Mouse (Mus musculus): ENCODE measurements around the gene Arl6ip5. TPM values are rescaled to one million over a fixed set of nuclear protein-coding genes. Genes with fewer than 3 reads are reported as not detected.

Arl6ip5 gene
- total RNA-seq, 2 experiments from 2014 or later = 195 to 205 TPM

- intact Hi-C loops (cut with DNase I) = no loop called here
- Histone ChIP-seq H3K4me3 (no peak overlapping the region), H3K27ac (peak overlapping the region; percentile 19; the same call in 1 of the 2 replicates)
- DNase-seq (ENCODE audit: extremely low spot score in 1 of 2, low spot score in 2 of 2) = no peak
- TF ChIP-seq CTCF (IDR thresholded peaks at IDR 0.05) = no peak
Observed at GRCm38 (mm10) chr6:97208406-97208805, 2.1 kb upstream of the Arl6ip5 start.

GRCm38 (mm10) chr6:97209201-97209600, 1.3 kb upstream of the Arl6ip5 start:
- no peak for DNase-seq (ENCODE audit: extremely low spot score in 1 of 2, low spot score in 2 of 2)
- no peak for TF ChIP-seq CTCF (IDR thresholded peaks at IDR 0.05)
- intact Hi-C loops (cut with DNase I) = no loop called here
- Histone ChIP-seq H3K4me3 (no peak overlapping the region), H3K27ac (no peak overlapping the region)

GRCm38 (mm10) chr6:97209751-97210150, 738 bp upstream of the Arl6ip5 start:
- no peak overlapping the region for H3K4me3 ChIP-seq
- TF ChIP-seq CTCF (IDR thresholded peaks at IDR 0.05) = no peak
- intact Hi-C loops (cut with DNase I) = no loop called here
- no peak for DNase-seq (ENCODE audit: extremely low spot score in 1 of 2, low spot score in 2 of 2)
- H3K27ac ChIP-seq = no peak overlapping the region

- intact Hi-C loops (cut with DNase I) = no loop called here
- TF ChIP-seq CTCF (IDR thresholded peaks at IDR 0.05) = no peak; the same call in 1 of the 2 replicates
- Histone ChIP-seq H3K27ac (peak overlapping the region; percentile 94), H3K4me3 (peak overlapping the region; percentile 83)
- no peak for DNase-seq (ENCODE audit: extremely low spot score in 1 of 2, low spot score in 2 of 2)
Observed at GRCm38 (mm10) chr6:97210962-97211601, 593 bp downstream of the Arl6ip5 start.

- Histone ChIP-seq H3K27ac (peak overlapping the region; percentile 94; the same call in 1 of the 2 replicates), H3K4me3 (peak overlapping the region; percentile 83)
- DNase-seq (ENCODE audit: extremely low spot score in 1 of 2, low spot score in 2 of 2) = peak; percentile 29 to 61
- intact Hi-C loops (cut with DNase I) = no loop called here
- TF ChIP-seq CTCF (IDR thresholded peaks at IDR 0.05) = no peak
Observed at GRCm38 (mm10) chr6:97211981-97212380, 1.5 kb downstream of the Arl6ip5 start.

- DNase-seq (ENCODE audit: extremely low spot score in 1 of 2, low spot score in 2 of 2) = no peak
- Histone ChIP-seq H3K27ac (peak overlapping the region; percentile 28; the same call in 1 of the 2 replicates), H3K4me3 (no peak overlapping the region)
- no peak for TF ChIP-seq CTCF (IDR thresholded peaks at IDR 0.05)
- intact Hi-C loops (cut with DNase I) = no loop called here
Observed at GRCm38 (mm10) chr6:97216154-97216821, 5.8 kb downstream of the Arl6ip5 start.

GRCm38 (mm10) chr6:97220672-97221071, 10.2 kb downstream of the Arl6ip5 start:
- no peak overlapping the region for H3K4me3 ChIP-seq
- intact Hi-C loops (cut with DNase I) = no loop called here
- no peak for TF ChIP-seq CTCF (IDR thresholded peaks at IDR 0.05)
- no peak for DNase-seq (ENCODE audit: extremely low spot score in 1 of 2, low spot score in 2 of 2)
- no peak overlapping the region for H3K27ac ChIP-seq

GRCm38 (mm10) chr6:97221205-97222025, 10.9 kb downstream of the Arl6ip5 start:
- intact Hi-C loops (cut with DNase I) = no loop called here
- DNase-seq (ENCODE audit: extremely low spot score in 1 of 2, low spot score in 2 of 2) = peak; percentile 48 to 68
- no peak for TF ChIP-seq CTCF (IDR thresholded peaks at IDR 0.05)
- Histone ChIP-seq H3K4me3 (no peak overlapping the region), H3K27ac (peak overlapping the region; percentile 68)

- Histone ChIP-seq H3K27ac (peak overlapping the region; percentile 5; the same call in 1 of the 2 replicates), H3K4me3 (no peak overlapping the region)
- TF ChIP-seq CTCF (IDR thresholded peaks at IDR 0.05) = no peak
- DNase-seq (ENCODE audit: extremely low spot score in 1 of 2, low spot score in 2 of 2) = no peak
- intact Hi-C loops (cut with DNase I) = no loop called here
Observed at GRCm38 (mm10) chr6:97222321-97222720, 11.8 kb downstream of the Arl6ip5 start.

GRCm38 (mm10) chr6:97222931-97223467, 12.5 kb downstream of the Arl6ip5 start:
- no peak overlapping the region for H3K4me3 ChIP-seq
- H3K27ac ChIP-seq = peak overlapping the region; percentile 5; the same call in 1 of the 2 replicates
- no peak for TF ChIP-seq CTCF (IDR thresholded peaks at IDR 0.05)
- intact Hi-C loops (cut with DNase I) = no loop called here
- no peak for DNase-seq (ENCODE audit: extremely low spot score in 1 of 2, low spot score in 2 of 2)

GRCm38 (mm10) chr6:97223566-97223965, 13.1 kb downstream of the Arl6ip5 start:
- Histone ChIP-seq H3K4me3 (no peak overlapping the region), H3K27ac (peak overlapping the region; percentile 17; the same call in 1 of the 2 replicates)
- no peak for TF ChIP-seq CTCF (IDR thresholded peaks at IDR 0.05)
- intact Hi-C loops (cut with DNase I) = no loop called here
- DNase-seq (ENCODE audit: extremely low spot score in 1 of 2, low spot score in 2 of 2) = no peak
